Mouse (Mus musculus) c-Kit-negative CD71-positive TER-119-positive erythroid progenitor cells, embryonic 14.5 days (primary cell): ENCODE results near the gene Serpini2.
"Not testable (repeated sequence)": the region's sequence is repeated elsewhere in the genome, so short reads cannot be mapped to it uniquely, and the experiment has no call there.

Experiments used
- DNase-seq: peaks from one replicate; pipeline ENCODE4 v3.0.0-alpha.2; 2013; ENCODE audit warnings: low read depth, low spot score

Gene Serpini2

DNA sequence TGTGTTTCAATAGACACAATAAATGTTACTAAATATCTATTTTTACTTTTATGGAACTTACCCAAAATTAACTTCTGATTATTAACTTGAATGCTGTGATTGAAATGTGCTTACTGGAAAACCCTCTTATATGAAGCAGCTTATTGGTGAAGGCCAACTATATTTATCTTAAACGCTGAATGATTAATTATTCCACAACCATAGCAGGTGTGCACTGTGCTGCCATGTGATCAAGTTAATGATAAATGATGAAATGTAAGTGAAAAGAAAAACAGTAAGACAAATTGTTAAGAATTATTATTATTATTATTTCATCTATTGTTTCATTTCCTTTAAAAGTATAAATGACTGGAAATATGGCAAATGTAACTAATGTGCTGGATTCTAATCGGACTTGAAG is at the start of gene Serpini2:
Gene Serpini2 (minus strand): TSS at position 101 of the 400 bp plus-strand sequence.
- DNase-seq, result no peak

DNA sequence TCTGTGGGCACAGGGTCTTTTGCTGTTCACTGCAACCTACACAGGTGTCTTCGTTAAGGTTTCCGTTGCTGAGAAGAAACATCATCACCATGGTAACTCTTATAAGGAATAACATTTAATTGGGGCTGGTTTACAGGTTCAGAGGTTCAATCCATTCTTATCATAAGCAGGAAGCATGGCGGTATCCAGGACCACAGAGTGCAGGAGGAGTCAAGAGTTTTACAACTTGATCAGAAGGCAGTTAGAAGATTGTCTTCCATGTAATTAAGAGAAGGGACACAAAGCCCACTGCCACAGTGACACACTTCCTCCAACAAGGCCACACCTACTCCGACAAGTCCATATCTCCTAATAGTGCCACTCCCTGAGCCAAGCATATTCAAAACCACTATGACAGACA is 39.0 kb upstream of the Serpini2 start:
- DNase-seq, result no peak

DNA sequence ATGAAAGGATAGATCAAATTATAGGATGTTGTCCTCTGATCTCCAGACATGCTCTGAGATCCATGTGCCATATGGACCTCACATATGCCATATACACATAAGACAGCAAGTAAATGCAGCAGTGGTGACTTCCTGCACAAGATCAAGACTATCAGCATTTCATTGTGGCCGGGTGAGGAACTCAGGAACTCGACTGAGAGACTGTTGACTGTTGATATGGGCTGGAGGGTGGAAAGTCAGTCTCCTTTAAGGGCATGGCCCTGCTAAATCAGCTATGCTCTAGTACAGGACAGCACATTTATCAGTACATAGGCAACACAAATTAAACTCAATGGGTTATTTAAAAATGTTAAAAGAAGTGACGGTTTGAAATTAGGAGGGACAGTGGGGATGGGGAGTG is 38.4 kb upstream of the Serpini2 start:
- no peak for DNase-seq

DNA sequence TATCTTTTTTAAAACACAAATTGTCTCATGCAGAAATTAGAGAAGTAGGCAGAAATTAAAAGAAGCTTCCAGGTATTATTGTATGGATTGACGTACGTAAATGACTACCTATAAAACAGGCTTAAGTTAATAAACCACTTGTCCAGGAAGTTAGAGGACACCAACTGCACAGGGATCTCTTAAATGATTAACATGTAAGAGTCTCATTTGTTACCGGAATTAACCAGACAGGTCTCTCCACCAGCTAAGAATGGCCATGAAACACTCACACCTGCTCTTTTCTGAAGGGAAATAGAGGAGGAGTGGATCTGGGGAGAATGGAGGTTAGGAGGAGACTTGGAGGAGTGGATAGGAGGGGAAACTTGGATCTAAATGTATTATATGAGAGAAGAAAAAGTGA is 35.7 kb upstream of the Serpini2 start:
- DNase-seq, result no peak

GRCm38 (mm10) chr3:75304621-75305020 is 34.7 kb upstream of the Serpini2 start:
- DNase-seq, result no peak

GRCm38 (mm10) chr3:75301072-75301471 is 31.2 kb upstream of the Serpini2 start:
- DNase-seq, result no peak

DNA sequence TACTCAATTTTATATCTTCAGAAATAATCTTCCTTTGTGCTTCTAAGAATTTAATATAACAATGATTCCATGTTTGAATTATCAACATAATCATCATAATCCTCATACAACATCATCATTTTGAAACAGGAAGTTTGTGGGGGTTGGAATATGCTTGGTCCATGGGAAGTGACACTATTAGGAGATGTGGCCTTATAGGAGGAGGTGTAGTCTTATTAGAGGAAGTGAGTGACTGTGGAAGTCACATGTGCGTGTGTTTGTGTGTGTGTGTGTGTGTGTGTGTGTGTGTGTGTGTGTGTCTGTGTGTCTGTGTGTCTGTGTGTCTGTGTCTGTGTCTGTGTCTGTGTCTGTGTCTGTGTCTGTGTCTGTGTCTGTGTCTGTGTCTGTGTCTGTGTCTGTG is 29.6 kb upstream of the Serpini2 start:
- DNase-seq, result not testable (repeated sequence)

DNA sequence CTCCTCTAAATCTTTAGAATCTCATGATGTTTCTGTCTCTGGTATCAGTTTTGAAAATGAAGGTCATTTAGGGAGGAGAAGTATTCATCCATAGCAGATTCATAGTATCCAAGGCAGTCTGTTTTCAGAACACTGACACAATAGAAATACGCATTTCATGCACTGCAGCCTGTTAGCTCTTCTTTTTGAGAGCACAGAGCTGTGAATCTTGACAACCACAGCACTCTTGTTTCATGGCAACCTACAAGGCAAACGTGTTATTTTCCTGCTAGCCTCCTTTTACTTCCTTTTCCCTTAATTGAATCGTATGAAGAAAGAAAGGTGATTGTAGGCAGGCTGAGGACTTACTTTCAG is 27.9 kb upstream of the Serpini2 start:
- no peak for DNase-seq

DNA sequence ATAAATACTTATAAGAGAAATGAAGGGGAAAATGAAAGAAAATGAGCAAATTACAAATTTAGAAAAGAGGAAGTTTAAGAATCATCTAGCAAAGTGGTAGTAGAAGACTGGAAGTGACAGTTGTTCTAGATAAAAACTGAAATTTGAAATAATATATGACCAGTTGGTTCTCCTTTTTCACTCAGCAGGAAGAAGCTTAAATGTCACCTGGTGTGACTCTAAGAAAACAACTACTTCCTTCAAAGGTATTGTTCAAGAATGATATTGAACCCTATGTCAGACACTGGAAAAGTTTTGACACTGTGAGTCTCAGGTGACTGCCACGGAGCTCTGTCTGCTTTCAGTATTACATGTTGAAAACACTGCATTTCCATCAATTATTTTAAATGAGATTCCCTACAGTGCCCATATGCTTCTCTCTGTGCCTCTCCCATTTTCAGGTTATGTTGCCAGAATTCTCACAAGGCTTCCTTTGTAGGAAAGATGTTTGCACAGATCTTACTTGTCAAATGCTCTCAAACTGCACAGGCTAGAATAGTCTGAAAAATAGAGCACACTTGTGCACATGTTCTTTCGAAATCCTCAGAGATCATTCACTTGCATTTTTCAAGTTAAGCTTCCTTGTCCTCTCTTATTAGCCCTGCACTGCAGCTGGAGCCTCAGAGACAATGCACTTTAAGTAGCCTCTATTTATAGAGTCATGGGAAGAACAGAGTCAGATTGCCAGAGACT is 27.3 kb upstream of the Serpini2 start:
- DNase-seq, result no peak

GRCm38 (mm10) chr3:75293243-75293642 is 23.4 kb upstream of the Serpini2 start:
- DNase-seq, result no peak

DNA sequence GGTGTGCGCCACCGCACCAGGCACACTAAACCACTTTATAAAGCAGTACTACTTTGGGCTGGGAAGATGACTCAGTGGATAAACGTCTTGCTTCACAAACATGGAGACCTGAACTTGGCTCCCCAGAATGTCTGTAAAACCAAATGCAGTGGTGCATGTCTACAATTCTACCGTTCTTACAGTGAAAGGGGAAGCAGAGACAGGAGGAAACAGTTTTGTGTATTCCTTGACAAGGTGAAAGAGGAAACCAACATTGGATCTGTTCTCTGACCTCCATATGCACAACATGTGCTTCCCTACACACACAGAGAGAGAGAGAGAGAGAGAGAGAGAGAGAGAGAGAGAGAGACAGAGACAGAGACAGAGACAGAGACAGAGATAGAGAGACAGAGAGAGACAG is 7.6 kb upstream of the Serpini2 start:
- DNase-seq, result no peak

DNA sequence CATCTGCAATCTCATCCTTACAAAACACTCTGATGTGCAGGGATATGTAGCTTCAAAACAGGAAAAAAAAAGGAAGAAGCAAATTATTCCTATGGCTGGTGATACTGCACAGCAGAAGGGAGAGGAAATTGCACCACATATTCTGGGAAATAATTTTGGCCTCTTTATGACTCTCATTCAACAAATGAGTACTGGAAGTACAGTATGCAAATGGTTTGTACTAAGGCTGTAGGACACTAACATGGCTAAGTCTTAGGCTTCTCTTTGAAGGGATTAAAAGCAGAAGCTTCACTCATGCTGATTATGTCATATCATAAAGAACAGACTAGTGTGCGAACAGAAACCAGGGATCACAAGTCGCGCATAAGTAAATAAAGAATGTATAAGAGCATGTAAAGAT is 6.6 kb upstream of the Serpini2 start:
- DNase-seq, result no peak

DNA sequence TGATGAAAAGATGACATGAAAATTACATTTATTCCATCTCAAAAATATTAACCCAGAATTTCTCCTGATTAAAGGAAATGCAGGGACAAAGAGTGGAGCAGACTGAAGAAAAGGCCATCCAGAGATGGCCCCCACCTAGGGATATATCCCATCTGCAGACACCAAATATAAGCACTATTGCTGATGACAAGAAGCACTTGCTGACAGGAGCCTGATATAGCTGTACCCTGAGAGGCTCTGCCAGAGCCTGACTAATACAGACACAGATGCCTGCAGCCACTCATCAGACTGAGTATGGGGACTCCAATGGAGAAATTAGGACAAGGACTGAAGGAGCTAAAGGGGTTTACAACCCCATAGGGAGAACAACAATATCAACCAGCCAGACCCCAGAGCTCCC is 5.2 kb upstream of the Serpini2 start:
- no peak for DNase-seq

DNA sequence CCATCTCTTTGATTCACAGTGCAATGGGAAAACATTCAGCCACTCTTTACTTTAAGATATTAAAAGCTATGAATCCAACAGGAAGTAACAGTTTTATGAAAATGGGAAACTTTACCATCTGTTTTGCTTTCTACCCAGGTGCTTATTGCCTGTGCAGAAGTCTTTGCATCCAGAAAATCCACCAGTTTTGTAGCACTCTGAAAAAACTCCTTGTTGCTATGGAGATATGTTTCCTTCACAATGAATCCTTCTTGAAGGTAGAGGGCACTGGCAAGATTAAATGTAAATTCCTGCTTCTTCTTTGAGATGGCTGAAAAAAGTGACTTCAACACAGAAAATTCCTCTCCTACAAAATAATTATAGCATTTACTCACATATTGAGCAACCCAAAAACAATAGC is 10.5 kb downstream of the Serpini2 start:
- no peak for DNase-seq

- no peak for DNase-seq
These were observed 50.2 kb downstream of the Serpini2 start for GRCm38 (mm10) chr3:75219694-75220093.

- no peak for DNase-seq
These were observed 50.7 kb downstream of the Serpini2 start for GRCm38 (mm10) chr3:75219211-75219610.

- DNase-seq, result peak; percentile 3
These were observed 66.9 kb downstream of the Serpini2 start for GRCm38 (mm10) chr3:75202808-75203503.
